Mouse (Mus musculus): ENCODE data around the gene Atg13.

- TF ChIP-seq FLI1 (IDR thresholded peaks at IDR 0.05; ENCODE audit: low read length) = no peak
- TF ChIP-seq GATA1 (IDR thresholded peaks at IDR 0.05; ENCODE audit: borderline replicate concordance, low read length) = no peak
These were observed 3.9 kb downstream of the Atg13 start for GRCm38 (mm10) chr2:91706456-91706855.
